Mouse (Mus musculus) MEL (cell line): ENCODE measurements around the gene Phf11b. TPM values are rescaled to one million over a fixed set of nuclear protein-coding genes. Genes with fewer than 3 reads are reported as not detected.
A peak's percentile ranks its signal among the peaks of the same experiment; 100 is the strongest.
"Not testable (repeated sequence)": the region's sequence is repeated elsewhere in the genome, so short reads cannot be mapped to it uniquely, and the experiment has no call there.

Experiments
- DNase-seq: peaks from one replicate; pipeline ENCODE4 v3.0.0; 2011; ENCODE audit warnings: low read depth, low spot score
- H3K27ac ChIP-seq: 2 replicates; pipeline ENCODE4 v1.5.1; 2012; ENCODE audit warnings: low read depth, mild to moderate bottlenecking, control low read depth, low read length, moderate library complexity; ENCODE audit not compliant: control insufficient read depth
- H3K27me3 ChIP-seq, 2 experiments: fragments of 150-350 bp in 1 of 2; sonication (generic) in 1 of 2; 2 replicates each; pipeline ENCODE4 v1.6.1; 2012; ENCODE audit warnings: low read length in 2 of 2, mild to moderate bottlenecking in 2 of 2, improper control_type of control experiment in 1 of 2, moderate library complexity in 1 of 2; ENCODE audit not compliant: insufficient read depth in 2 of 2, control insufficient read depth in 1 of 2
- H3K36me3 ChIP-seq, 2 experiments: 2 replicates each; pipeline ENCODE4 v1.6.1; 2012 to 2014; ENCODE audit warnings: low read length in 2 of 2, improper control_type of control experiment in 1 of 2, inconsistent platforms in 1 of 2, mild to moderate bottlenecking in 1 of 2; ENCODE audit not compliant: insufficient read depth in 2 of 2, control insufficient read depth in 1 of 2
- H3K4me1 ChIP-seq, 2 experiments: fragments of 150-350 bp in 1 of 2; sonication (generic) in 1 of 2; 2 replicates each; pipeline ENCODE4 v1.6.1; 2012; ENCODE audit warnings: low read length in 2 of 2, improper control_type of control experiment in 1 of 2, mild to moderate bottlenecking in 1 of 2; ENCODE audit not compliant: insufficient read depth in 2 of 2, control insufficient read depth in 1 of 2
- H3K4me3 ChIP-seq, 2 experiments: fragments of 150-350 bp in 1 of 2; sonication (generic) in 1 of 2; 2 replicates each; pipeline ENCODE4 v1.5.1; 2012; ENCODE audit warnings: low read depth in 2 of 2, low read length in 2 of 2, mild to moderate bottlenecking in 2 of 2, moderate library complexity in 2 of 2, control low read depth in 1 of 2, improper control_type of control experiment in 1 of 2; ENCODE audit not compliant: control insufficient read depth in 1 of 2, insufficient read depth in 1 of 2
- H3K79me2 ChIP-seq: 2 replicates; pipeline ENCODE4 v1.6.1; 2012; ENCODE audit warnings: mild to moderate bottlenecking, low read length, moderate library complexity; ENCODE audit not compliant: control insufficient read depth, poor library complexity, insufficient read depth
- H3K9ac ChIP-seq: 2 replicates; pipeline ENCODE4 v1.6.1; 2012; ENCODE audit warnings: low read depth, mild to moderate bottlenecking, control low read depth, low read length, moderate library complexity; ENCODE audit not compliant: control insufficient read depth, poor library complexity, severe bottlenecking
- H3K9me3 ChIP-seq: fragments of 150-350 bp; sonication (generic); replicated peaks from 2 replicates; pipeline ENCODE4 v1.6.1; 2012; ENCODE audit warnings: mild to moderate bottlenecking, low read length, improper control_type of control experiment, moderate library complexity; ENCODE audit not compliant: insufficient read depth
- BHLHE40 ChIP-seq: IDR thresholded peaks from 2 replicates; pipeline ENCODE4 v1.6.1; 2012; ENCODE audit warnings: low read depth, mild to moderate bottlenecking, inconsistent platforms, low read length, improper control_type of control experiment, borderline replicate concordance
- CTCF ChIP-seq, 3 experiments: IDR thresholded peaks in 2 of 3; conservative IDR thresholded peaks in 1 of 3; 2 replicates each; pipeline ENCODE4 v1.5.1; 2011 to 2012; ENCODE audit warnings: low read length in 3 of 3, low read depth in 2 of 3, mild to moderate bottlenecking in 2 of 3, improper control_type of control experiment in 1 of 3, inconsistent platforms in 1 of 3, mixed read lengths in 1 of 3, moderate library complexity in 1 of 3; ENCODE audit not compliant: control insufficient read depth in 1 of 3, insufficient read depth in 1 of 3, poor library complexity in 1 of 3, severe bottlenecking in 1 of 3
- E2F4 ChIP-seq: IDR thresholded peaks from 2 replicates; pipeline ENCODE4 v1.6.1; 2011; ENCODE audit warnings: low read depth, low read length, improper control_type of control experiment, borderline replicate concordance
- ELF1 ChIP-seq: IDR thresholded peaks from 2 replicates; pipeline ENCODE4 v1.6.1; 2014; ENCODE audit warnings: low read depth, mild to moderate bottlenecking, inconsistent platforms, low read length, improper control_type of control experiment, moderate library complexity
- JUND ChIP-seq: IDR thresholded peaks from 2 replicates; pipeline ENCODE4 v1.6.1; 2011; ENCODE audit warnings: low read depth, mild to moderate bottlenecking, improper control_type of control experiment, low read length
- MAFK ChIP-seq: IDR thresholded peaks from 2 replicates; pipeline ENCODE4 v1.6.1; 2011; ENCODE audit warnings: low read depth, mild to moderate bottlenecking, low read length, improper control_type of control experiment, borderline replicate concordance
- MAZ ChIP-seq: IDR thresholded peaks from 2 replicates; pipeline ENCODE4 v1.6.1; 2012; ENCODE audit warnings: low read depth, mild to moderate bottlenecking, inconsistent platforms, low read length, improper control_type of control experiment
- MXI1 ChIP-seq: IDR thresholded peaks from 2 replicates; pipeline ENCODE4 v1.6.1; 2011; ENCODE audit warnings: mild to moderate bottlenecking, low read depth, low read length, improper control_type of control experiment
- NELFE ChIP-seq: IDR thresholded peaks from 2 replicates; pipeline ENCODE4 v1.6.1; 2011; ENCODE audit warnings: low read depth, low read length, improper control_type of control experiment
- POLR2AphosphoS2 ChIP-seq: IDR thresholded peaks from 2 replicates; pipeline ENCODE4 v1.6.1; 2011; ENCODE audit warnings: low read length, improper control_type of control experiment
- SIN3A ChIP-seq: IDR thresholded peaks from 2 replicates; pipeline ENCODE4 v1.6.1; 2012; ENCODE audit warnings: low read length, improper control_type of control experiment, inconsistent platforms
- TBP ChIP-seq: IDR thresholded peaks from 2 replicates; pipeline ENCODE4 v1.8.0; 2011; ENCODE audit warnings: low read depth, low read length, improper control_type of control experiment
- TCF12 ChIP-seq: IDR thresholded peaks from 2 replicates; pipeline ENCODE4 v1.6.1; 2014; ENCODE audit warnings: low read depth, mild to moderate bottlenecking, inconsistent platforms, low read length, improper control_type of control experiment, moderate library complexity
- ZC3H11A ChIP-seq: IDR thresholded peaks from 2 replicates; pipeline ENCODE4 v1.6.1; 2012; ENCODE audit warnings: low read depth, mild to moderate bottlenecking, inconsistent platforms, low read length, improper control_type of control experiment
- ZMIZ1 ChIP-seq: IDR thresholded peaks from 2 replicates; pipeline ENCODE4 v1.6.1; 2012; ENCODE audit warnings: low read depth, mild to moderate bottlenecking, inconsistent platforms, low read length, improper control_type of control experiment, moderate library complexity
- ZNF384 ChIP-seq: IDR thresholded peaks from 2 replicates; pipeline ENCODE4 v1.6.1; 2012; ENCODE audit warnings: low read depth, mild to moderate bottlenecking, inconsistent platforms, low read length, improper control_type of control experiment
- polyA plus RNA-seq, 2 experiments: library from polyadenylated mRNA; stranded (reverse) in 1 of 2; unstranded in 1 of 2; fragments of >175 nt in 1 of 2; fragments of >200 nt in 1 of 2; gene quantifications; 2 replicates each; pipeline versions ENCODE4 v1.2.1 to v1.2.4; 2012; ENCODE audit warnings: low replicate concordance in 2 of 2, low read depth in 1 of 2; ENCODE audit not compliant: insufficient read length in 2 of 2, insufficient read depth in 1 of 2, missing spikeins in 1 of 2
- total RNA-seq: library from RNA; depleted of rRNA; stranded (reverse); fragments of 300-350 nt; gene quantifications from 2 replicates; pipeline ENCODE4 v1.2.3, GENCODE M21; 2012; rRNA removed

Phf11b gene
- total RNA-seq (not detected in 2 replicates), polyA plus RNA-seq (under 1 TPM in 1 of 2 experiments, not detected in 1; 0.35 TPM)

- H3K36me3 ChIP-seq, H3K27ac ChIP-seq, H3K4me1 ChIP-seq, H3K9ac ChIP-seq, H3K27me3 ChIP-seq, H3K9me3 ChIP-seq, H3K79me2 ChIP-seq: not testable (repeated sequence)
- DNase-seq: peak; percentile 10
- peak within 1 kb of the TSS in 1 of 2 experiments; percentile 39; a peak in 1 of 4 replicates for H3K4me3 ChIP-seq
These were observed at the start of gene Phf11b for GRCm38 (mm10) chr14:59341189-59341588. TSS of gene Phf11b (minus strand) at chr14:59341351.

- H3K9ac ChIP-seq, H3K27me3 ChIP-seq, H3K9me3 ChIP-seq, H3K4me3 ChIP-seq, H3K4me1 ChIP-seq, DNase-seq, H3K36me3 ChIP-seq, H3K79me2 ChIP-seq, H3K27ac ChIP-seq: not testable (repeated sequence)
These were observed 49.0 kb upstream of the Phf11b start for GRCm38 (mm10) chr14:59390181-59390580.

- Histone ChIP-seq H3K9me3 (no peaks in the 10 kb centered on the region), H3K9ac (no peak overlapping the region), H3K79me2 (no peaks in the 10 kb centered on the region), H3K4me1 (no peaks in the 10 kb centered on the region), H3K4me3 (no peak overlapping the region), H3K36me3 (no peaks in the 10 kb centered on the region), H3K27ac (no peak overlapping the region), H3K27me3 (no peaks in the 10 kb centered on the region)
- TF ChIP-seq ZC3H11A (no peak), NELFE (no peak), MXI1 (no peak), MAFK (no peak), SIN3A (no peak), E2F4 (no peak), POLR2AphosphoS2 (no peak), ZNF384 (no peak), BHLHE40 (no peak), TCF12 (no peak), JUND (no peak), TBP (no peak), CTCF (IDR thresholded peaks at IDR 0.05 in 2 of 3, conservative IDR thresholded peaks at IDR 0.05 in 1 of 3; ENCODE audit: control insufficient read depth in 1 of 3, insufficient read depth in 1 of 3, low read depth in 2 of 3, low read length in 3 of 3, poor library complexity in 1 of 3, severe bottlenecking in 1 of 3) (no peak), ELF1 (no peak), ZMIZ1 (no peak), MAZ (no peak)
- peak; percentile 36 for DNase-seq
These were observed 48.4 kb upstream of the Phf11b start for GRCm38 (mm10) chr14:59389532-59389931.
